Mouse (Mus musculus): ENCODE measurements around the gene Rad51. TPM values are rescaled to one million over a fixed set of nuclear protein-coding genes. Genes with fewer than 3 reads are reported as not detected.
A peak's percentile ranks its signal among the peaks of the same experiment; 100 is the strongest.

The Rad51 gene
- polyA plus RNA-seq, 1 experiment from 2014 or later: 94.1 TPM

DNA sequence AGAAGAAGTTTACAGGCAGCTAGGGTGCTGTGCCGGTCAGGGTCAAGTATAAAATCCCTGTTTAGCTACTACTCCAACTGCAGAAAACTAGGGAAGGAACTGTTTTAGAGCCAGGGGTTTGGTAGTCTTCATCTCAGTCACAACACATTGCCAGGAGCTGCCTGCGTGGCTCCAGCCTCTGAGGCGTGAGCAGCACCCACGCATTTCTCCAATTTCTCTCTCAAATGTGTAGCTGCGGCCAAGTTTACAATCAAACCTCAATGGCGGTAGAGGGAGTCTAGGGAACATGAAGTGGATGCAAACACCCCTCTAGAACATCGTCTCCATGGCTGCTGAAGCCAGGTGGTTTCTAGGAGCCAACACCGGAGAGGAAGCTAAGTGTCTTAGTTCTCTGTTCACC lies 35.2 kb downstream of the Rad51 start:
- H3K4me1 ChIP-seq: no peaks in the 10 kb centered on the region
- no peak overlapping the region for H3K27ac ChIP-seq (replicated peaks)
- peaks cover 4% of the 10 kb centered on the region; the same call in 1 of the 2 replicates for H3K9me3 ChIP-seq
- no peaks in the 10 kb centered on the region for H3K27me3 ChIP-seq (replicated peaks; ENCODE audit: low read depth, poor library complexity, severe bottlenecking)
- WGBS: 91% methylated on average over 8 of the region's 8 CpGs
- no peak overlapping the region for H3K4me3 ChIP-seq
- H3K36me3 ChIP-seq (replicated peaks): peaks cover 98% of the 10 kb centered on the region
- no peak for DNase-seq (ENCODE audit: low spot score)

DNA sequence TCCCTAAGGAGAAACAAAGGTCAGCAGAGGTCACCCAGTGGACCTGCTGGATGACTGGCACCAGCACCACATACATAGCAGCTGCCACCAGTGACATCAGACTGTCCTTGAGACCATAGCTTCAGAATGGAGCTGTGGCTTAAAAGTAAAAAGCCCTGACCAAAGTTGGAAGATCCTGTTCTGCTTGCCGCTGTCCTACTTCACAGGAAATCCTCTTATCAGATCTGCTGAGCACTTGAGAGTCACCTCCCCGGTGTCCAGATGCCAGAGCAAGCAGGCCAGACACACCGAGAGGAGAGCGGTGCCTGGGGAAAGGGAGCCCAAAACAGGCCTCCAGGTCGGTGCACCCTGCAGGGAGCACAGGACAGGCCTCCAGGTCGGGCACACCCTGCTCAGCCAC lies 39.7 kb downstream of the Rad51 start:
- Histone ChIP-seq H3K4me1 (peaks cover 14% of the 10 kb centered on the region), H3K27ac (replicated peaks) (no peak overlapping the region), H3K36me3 (replicated peaks) (peaks cover 75% of the 10 kb centered on the region), H3K9me3 (no peaks in the 10 kb centered on the region), H3K4me3 (no peak overlapping the region), H3K27me3 (replicated peaks; ENCODE audit: low read depth, poor library complexity, severe bottlenecking) (no peaks in the 10 kb centered on the region)
- DNase-seq (ENCODE audit: low spot score): no peak
- 90% methylated on average over 6 of the region's 6 CpGs for WGBS

DNA sequence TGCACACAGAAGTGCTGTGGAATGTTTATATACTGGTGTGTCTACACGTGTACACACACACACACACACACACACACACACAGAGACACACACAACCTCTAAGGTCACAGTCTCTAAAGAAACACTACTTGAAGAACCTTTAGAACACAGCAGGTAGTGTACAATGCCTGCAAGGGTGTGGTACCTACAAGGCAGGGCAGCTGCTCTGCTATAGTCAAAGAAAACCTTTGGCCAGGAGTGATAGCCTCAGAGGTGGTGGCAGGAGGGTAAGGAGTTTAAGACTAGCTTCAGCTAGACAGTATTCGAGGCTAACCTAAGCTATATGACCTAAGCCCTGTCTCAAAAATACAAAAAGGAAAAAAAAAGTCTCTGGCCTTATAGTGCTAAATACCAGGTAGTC lies 42.1 kb downstream of the Rad51 start:
- H3K27me3 ChIP-seq (replicated peaks; ENCODE audit: low read depth, poor library complexity, severe bottlenecking): no peaks in the 10 kb centered on the region

DNA sequence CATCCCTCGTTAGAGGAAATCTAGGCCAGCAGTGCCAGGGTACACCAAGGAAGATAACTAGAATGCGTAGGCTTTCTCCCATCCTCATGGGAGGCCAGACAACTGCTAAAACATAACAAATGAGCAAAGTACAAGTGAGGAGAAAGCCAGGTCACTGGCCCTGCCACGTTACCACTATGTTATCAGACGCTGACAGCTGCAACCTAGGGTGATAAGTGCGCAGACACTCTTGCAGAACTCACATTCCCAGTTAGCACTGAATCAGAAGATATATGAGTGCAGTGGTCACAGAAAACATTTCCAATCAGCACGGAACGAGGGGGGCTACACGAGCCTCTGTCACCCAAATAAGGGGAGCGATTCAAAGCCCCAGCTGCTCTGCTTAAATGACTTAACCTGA lies 42.8 kb downstream of the Rad51 start:
- 87% methylated on average over 9 of the region's 9 CpGs for WGBS
- no peak for DNase-seq (ENCODE audit: low spot score)
- H3K4me3 ChIP-seq: peak overlapping the region; percentile 98

More for the DNA sequence above, 42.1 kb downstream of the Rad51 start:
- 81% methylated on average over 2 of the region's 2 CpGs for WGBS
- no peaks in the 10 kb centered on the region for H3K9me3 ChIP-seq
- no peak for DNase-seq (ENCODE audit: low spot score)
- H3K36me3 ChIP-seq (replicated peaks): peaks cover 51% of the 10 kb centered on the region
- H3K4me3 ChIP-seq: no peak overlapping the region
- H3K27ac ChIP-seq (replicated peaks): no peak overlapping the region
- H3K4me1 ChIP-seq: peaks cover 18% of the 10 kb centered on the region

DNA sequence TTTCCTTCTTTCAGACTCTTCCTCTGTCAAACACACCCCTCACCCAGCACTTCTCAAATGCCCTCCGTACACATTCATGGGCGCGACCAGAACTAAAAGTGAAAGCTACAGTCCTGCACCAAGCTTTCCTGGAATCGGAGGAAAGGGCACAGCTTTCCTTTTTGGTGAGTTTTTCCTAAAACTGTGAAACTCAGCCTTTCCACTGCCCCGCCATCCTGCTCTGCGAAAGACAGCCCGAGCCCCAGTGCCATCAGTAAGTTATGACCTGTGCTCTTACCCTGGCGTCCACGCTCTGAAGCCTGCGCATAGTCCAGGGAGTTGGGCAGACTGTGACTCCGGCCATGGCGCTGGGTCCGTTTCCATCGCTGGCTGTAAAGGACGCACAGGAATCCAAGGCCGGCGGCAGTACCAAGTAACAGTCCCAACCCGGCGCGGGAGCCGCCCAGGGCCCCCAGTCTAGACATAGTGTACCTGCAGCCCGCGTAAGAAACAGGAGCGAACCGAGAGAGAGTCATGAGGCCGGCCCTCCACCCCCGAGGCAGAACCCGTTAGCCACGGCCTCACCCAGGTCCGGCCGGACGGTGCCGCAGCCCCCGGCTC lies 43.6 kb downstream of the Rad51 start:
- Histone ChIP-seq H3K9me3 (no peaks in the 10 kb centered on the region), H3K27ac (replicated peaks) (peak overlapping the region; percentile 87), H3K4me3 (peak overlapping the region; percentile 98), H3K4me1 (peaks cover 20% of the 10 kb centered on the region), H3K27me3 (replicated peaks; ENCODE audit: low read depth, poor library complexity, severe bottlenecking) (no peaks in the 10 kb centered on the region), H3K36me3 (replicated peaks) (peaks cover 36% of the 10 kb centered on the region)
- 8% methylated on average over 34 of the region's 34 CpGs for WGBS
- no peak for DNase-seq (ENCODE audit: low spot score)

More for the DNA sequence above, 42.8 kb downstream of the Rad51 start:
- Histone ChIP-seq H3K27me3 (replicated peaks; ENCODE audit: low read depth, poor library complexity, severe bottlenecking) (no peaks in the 10 kb centered on the region), H3K27ac (replicated peaks) (no peak overlapping the region), H3K36me3 (replicated peaks) (peaks cover 44% of the 10 kb centered on the region), H3K4me1 (peaks cover 18% of the 10 kb centered on the region), H3K9me3 (no peaks in the 10 kb centered on the region)

DNA sequence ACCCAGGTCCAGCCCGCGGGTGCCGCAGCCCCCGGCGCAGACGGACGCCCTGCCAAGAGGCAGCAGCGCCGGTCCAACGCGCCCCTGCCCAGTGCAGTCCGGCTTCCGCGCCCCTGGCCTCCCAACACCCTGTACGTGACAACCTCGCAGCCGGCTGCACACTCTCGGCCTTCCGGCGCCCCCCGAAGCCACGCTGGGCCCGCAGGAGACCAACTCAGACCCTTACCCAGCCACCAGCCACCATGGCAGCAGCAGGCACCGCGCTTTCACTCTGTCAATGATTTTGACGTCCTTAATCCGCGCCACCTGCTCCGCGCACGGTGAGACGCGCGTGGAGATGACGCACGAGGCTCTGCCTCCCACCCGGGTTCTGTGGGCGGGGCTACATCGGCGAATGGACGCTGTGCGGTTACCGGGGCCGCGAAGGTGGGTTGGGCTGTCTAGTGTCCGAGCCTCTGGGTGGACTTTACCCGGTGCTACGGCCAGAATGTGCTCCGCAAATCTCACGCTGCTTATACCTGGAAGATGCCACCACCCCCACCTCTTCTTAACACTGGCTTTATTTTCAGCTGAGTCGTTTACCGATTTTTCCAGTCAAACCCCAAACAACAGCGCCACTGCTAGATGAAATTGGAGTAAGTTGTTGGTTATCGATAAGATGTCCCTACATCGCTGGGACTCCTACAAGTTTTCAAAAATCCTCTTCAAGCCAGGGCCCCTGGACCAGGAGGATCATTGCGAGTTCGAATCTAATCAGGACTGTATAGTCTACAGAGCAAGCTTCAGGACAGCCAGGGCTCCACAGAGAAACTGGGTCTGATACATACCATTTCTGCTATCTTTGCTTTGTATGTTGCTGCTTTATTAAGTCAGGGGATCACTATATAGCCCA lies 44.3 kb downstream of the Rad51 start, which contains the start of gene Rmdn3:
TSS of gene Rmdn3 (minus strand) at position 354 of the 892 bp plus-strand sequence.
- Histone ChIP-seq H3K4me3 (peak within 1 kb of the TSS; percentile 98), H3K9me3 (no peaks in the 10 kb centered on the region), H3K4me1 (peaks cover 23% of the 10 kb centered on the region), H3K36me3 (replicated peaks) (peaks cover 28% of the 10 kb centered on the region), H3K27me3 (replicated peaks; ENCODE audit: low read depth, poor library complexity, severe bottlenecking) (no peaks in the 10 kb centered on the region), H3K27ac (replicated peaks) (peak within 1 kb of the TSS; percentile 87)
- peak; percentile 94 for DNase-seq (ENCODE audit: low spot score)
- WGBS: under 1% methylated on average over 57 of the region's 57 CpGs

DNA sequence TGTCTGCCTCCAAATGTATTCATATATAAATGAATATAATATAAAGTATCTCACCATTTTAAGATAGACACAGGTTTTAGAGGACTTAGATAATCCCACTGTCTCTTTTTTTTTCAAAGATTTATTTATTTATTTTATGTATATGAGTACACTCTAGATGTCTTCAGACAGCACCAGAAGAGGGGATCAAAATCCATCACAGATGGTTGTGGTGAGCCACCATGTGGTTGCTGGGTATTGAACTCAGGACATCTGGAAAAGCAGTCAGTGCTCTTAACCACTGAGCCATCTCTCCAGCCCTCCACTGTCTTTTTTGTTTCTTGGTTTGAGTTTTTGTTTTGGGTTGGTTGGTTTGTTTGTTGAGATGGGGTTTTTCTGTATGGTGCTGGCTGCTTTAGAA lies 45.2 kb downstream of the Rad51 start:
- H3K36me3 ChIP-seq (replicated peaks): peaks cover 19% of the 10 kb centered on the region
- H3K27ac ChIP-seq (replicated peaks): no peak overlapping the region
- H3K9me3 ChIP-seq: no peaks in the 10 kb centered on the region
- no peak for DNase-seq (ENCODE audit: low spot score)
- H3K27me3 ChIP-seq (replicated peaks; ENCODE audit: low read depth, poor library complexity, severe bottlenecking): no peaks in the 10 kb centered on the region
- H3K4me1 ChIP-seq: peaks cover 25% of the 10 kb centered on the region
- peak overlapping the region; percentile 98; the same call in 1 of the 2 replicates for H3K4me3 ChIP-seq

DNA sequence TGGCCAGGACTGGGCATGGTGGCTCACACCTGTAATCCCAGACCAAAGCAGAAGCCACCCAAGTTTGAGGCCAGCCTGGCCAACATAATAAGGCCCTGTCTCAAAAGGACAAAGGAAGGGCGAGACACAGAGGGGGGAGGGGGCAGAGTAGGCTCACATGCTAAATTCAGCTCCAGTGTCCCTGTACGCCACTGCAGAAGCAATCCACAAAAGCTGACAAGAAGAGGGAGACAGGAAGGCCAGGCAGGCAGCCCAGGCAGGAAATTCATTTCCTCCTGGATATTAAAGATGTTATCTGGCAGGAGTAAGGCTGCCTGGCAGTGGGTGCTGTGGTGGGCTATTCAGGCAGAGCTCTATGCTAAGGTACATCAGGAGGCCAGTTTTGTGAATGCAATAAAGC lies 48.7 kb downstream of the Rad51 start:
- Histone ChIP-seq H3K27ac (replicated peaks) (peak overlapping the region; percentile 44; the same call in 1 of the 2 replicates), H3K4me3 (no peak overlapping the region), H3K4me1 (peaks cover 17% of the 10 kb centered on the region), H3K9me3 (no peaks in the 10 kb centered on the region), H3K27me3 (replicated peaks; ENCODE audit: low read depth, poor library complexity, severe bottlenecking) (peaks cover 24% of the 10 kb centered on the region), H3K36me3 (replicated peaks) (no peaks in the 10 kb centered on the region)
- no peak for DNase-seq (ENCODE audit: low spot score)
- WGBS: 53% methylated on average over 2 of the region's 2 CpGs

DNA sequence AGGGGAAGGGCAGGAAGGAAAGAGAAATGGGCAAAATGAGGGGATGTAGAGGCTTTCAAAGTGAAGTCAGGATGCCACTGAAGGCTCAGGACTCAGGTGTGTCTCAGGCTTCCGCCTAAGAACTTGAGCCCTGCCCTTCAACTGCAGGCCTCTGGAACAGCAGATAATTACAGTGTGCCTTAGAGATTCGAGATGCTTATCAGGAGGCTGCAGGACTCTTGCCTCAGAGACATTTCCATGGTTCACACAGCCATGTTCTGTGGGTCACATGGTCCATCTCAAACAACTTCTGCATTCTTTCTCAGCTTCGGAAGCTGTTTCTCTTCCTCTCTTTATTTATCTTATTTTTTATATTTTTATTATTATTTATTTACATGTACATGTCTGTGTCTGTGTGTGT lies 50.5 kb downstream of the Rad51 start:
- WGBS: 68% methylated on average over 3 of the region's 3 CpGs
- Histone ChIP-seq H3K36me3 (replicated peaks) (no peaks in the 10 kb centered on the region), H3K9me3 (no peaks in the 10 kb centered on the region), H3K4me1 (peaks cover 27% of the 10 kb centered on the region), H3K27ac (replicated peaks) (peak overlapping the region; percentile 6; the same call in 1 of the 2 replicates), H3K27me3 (replicated peaks; ENCODE audit: low read depth, poor library complexity, severe bottlenecking) (peaks cover 43% of the 10 kb centered on the region), H3K4me3 (no peak overlapping the region)
- DNase-seq (ENCODE audit: low spot score): no peak

DNA sequence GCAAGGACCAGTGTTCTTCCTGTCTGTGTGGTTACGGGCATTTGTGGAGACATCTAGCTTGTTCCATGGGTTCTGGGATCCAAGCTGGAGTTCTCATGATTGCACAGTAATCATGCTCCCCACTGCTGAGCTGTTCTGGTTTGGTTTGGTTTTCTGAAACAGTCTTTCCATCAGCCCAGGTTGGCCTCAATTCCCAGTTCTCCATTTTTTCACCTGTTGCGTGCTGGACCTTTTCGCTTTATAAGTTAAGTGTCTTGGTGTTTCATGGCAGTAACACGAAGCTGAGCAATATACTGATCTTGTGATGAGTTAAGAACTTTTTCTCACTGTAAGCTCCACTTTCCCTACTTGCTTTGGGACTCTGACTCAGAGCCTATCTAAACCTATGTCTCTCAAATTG lies 51.4 kb downstream of the Rad51 start:
- no peak overlapping the region for H3K4me3 ChIP-seq
- H3K36me3 ChIP-seq (replicated peaks): no peaks in the 10 kb centered on the region
- H3K9me3 ChIP-seq: no peaks in the 10 kb centered on the region
- no peak overlapping the region for H3K27ac ChIP-seq (replicated peaks)
- H3K4me1 ChIP-seq: peaks cover 29% of the 10 kb centered on the region
- WGBS: 90% methylated on average over 4 of the region's 4 CpGs
- H3K27me3 ChIP-seq (replicated peaks; ENCODE audit: low read depth, poor library complexity, severe bottlenecking): peaks cover 51% of the 10 kb centered on the region
- no peak for DNase-seq (ENCODE audit: low spot score)

DNA sequence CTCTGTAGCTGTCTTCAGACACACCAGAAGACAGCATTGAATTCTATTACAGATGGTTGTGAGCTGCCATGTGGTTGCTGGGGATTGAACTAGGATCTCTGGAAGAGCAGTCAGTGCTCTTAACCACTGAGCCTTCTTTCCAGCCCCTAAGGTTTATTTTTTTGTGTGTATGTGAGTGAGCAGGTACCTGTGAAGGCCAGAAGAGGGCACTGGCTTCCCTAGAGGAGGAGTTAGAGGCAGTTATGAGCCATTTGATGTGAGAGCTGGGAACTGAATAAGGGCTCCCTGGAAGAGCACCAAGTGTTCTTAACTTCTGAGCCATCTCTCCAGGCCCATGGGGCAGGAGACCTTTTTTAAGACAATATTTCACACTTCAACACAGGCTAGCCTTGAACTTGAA lies 52.8 kb downstream of the Rad51 start:
- peaks cover 29% of the 10 kb centered on the region for H3K4me1 ChIP-seq
- H3K9me3 ChIP-seq: no peaks in the 10 kb centered on the region
- peaks cover 63% of the 10 kb centered on the region for H3K27me3 ChIP-seq (replicated peaks; ENCODE audit: low read depth, poor library complexity, severe bottlenecking)
- no peak overlapping the region for H3K4me3 ChIP-seq
- H3K27ac ChIP-seq (replicated peaks): no peak overlapping the region
- no peak for DNase-seq (ENCODE audit: low spot score)
- H3K36me3 ChIP-seq (replicated peaks): no peaks in the 10 kb centered on the region

DNA sequence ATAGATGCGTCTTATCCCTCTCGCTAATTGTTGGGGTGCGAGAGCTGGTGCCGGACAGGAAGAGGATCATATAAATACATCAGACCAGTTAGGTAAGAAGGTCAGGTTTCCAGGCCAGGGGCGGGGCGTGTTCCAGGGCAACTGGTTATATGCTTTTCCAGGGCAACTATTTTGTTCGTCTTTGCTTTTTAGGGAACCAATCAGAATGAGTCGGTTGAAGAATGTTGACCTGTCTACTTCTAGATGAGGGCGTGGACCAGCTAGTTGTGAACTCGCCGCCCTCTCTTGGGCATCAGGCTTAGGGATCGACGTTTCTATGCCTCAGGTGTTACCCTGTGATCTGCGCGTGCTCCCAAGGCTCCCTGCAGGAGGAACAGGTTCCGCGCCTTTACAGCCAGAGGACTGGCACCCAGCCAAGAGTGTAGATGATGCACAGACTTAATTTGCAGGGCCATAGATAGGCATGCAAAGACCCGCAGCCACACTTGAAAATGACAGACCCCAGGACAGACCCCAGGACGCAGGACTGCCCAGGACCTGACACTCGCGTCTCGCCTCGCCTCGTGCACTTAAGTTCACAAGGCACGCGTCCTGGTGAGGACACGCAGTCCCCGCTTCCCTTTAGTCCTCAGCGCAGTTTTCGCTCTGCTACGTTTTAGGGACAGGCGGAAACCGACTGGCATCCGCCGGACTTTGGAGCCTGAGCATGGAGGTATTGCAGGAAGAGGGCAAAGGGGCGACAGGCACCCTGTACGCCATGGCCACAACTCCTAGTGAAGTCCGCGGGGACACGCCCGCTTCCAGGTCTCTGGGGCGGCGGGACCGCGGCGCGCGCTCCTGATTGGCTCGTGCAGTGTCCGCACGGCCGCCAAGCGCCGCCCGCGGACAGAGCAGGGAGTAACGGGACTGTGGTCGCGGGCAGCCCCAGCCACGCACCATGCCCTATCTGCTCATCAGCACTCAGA lies 54.6 kb downstream of the Rad51 start, which contains the start of gene Gchfr:
TSS of gene Gchfr (plus strand) at position 873 of the 965 bp plus-strand sequence.
- Histone ChIP-seq H3K36me3 (replicated peaks) (peaks cover 5% of the 10 kb centered on the region; the same call in 1 of the 2 replicates), H3K4me1 (peaks cover 28% of the 10 kb centered on the region), H3K4me3 (peak within 1 kb of the TSS; percentile 67), H3K27me3 (replicated peaks; ENCODE audit: low read depth, poor library complexity, severe bottlenecking) (peaks cover 63% of the 10 kb centered on the region), H3K27ac (replicated peaks) (peak within 1 kb of the TSS; percentile 8; the same call in 1 of the 2 replicates), H3K9me3 (no peaks in the 10 kb centered on the region)
- peak; percentile 82 for DNase-seq (ENCODE audit: low spot score)
- WGBS: under 1% methylated on average over 60 of the region's 60 CpGs
